Mouse (Mus musculus): ENCODE data around the gene Las1l. TPM values are rescaled to one million over a fixed set of nuclear protein-coding genes. Genes with fewer than 3 reads are reported as not detected.

The Las1l gene
- 10 to 100 TPM; 34.5 to 40.3 TPM for total RNA-seq (2021)
- polyA plus RNA-seq (2012; rRNA removed) = 19.1 and 27.9 TPM in 2 replicates
- long read RNA-seq, transcript Las1l-201 (13 exons, 2,530 nt) = minor isoform, 15 of 66 reads
- long read RNA-seq, transcript Las1l-202 (14 exons, 2,581 nt) = major isoform, 19 of 66 reads
- long read RNA-seq, partial matches to known transcripts = 27 of 66 reads
- long read RNA-seq, other reads (novel, unspliced or antisense) = 5 of 66 reads

GRCm38 (mm10) chrX:95956497-95957293, at the start of gene Las1l:
TSS of gene Las1l (minus strand) at chrX:95956962.
- intact Hi-C loops (cut with DNase I) = loop anchor here (10.0 kb wide), 1 partner anchor 512 kb away; the partner anchor contains the start of gene Amer1
- TF ChIP-seq CTCF (IDR thresholded peaks at IDR 0.05) (peak; percentile 62), EP300 (IDR thresholded peaks at IDR 0.05; ENCODE audit: insufficient read depth, low read depth, low read length) (no peak; the same call in none of the 2 replicates), POLR2A (IDR thresholded peaks at IDR 0.05; ENCODE audit: insufficient read depth, low read depth, low read length) (peak; percentile 98)
- WGBS = 16% methylated on average over 41 of the region's 42 CpGs
- no peaks in the 10 kb centered on the region for H3K36me3 ChIP-seq (ENCODE audit: control insufficient read depth, insufficient read depth, low read length)
- peak; percentile 86 to 92 for DNase-seq
- H3K27ac ChIP-seq = peak within 1 kb of the TSS; percentile 70
- peaks cover 2% of the 10 kb centered on the region for H3K4me1 ChIP-seq (ENCODE audit: control insufficient read depth, insufficient read depth, low read length)
- H3K9ac ChIP-seq (ENCODE audit: low read depth, low read length) = peak within 1 kb of the TSS; percentile 89
- no peaks in the 10 kb centered on the region for H3K79me2 ChIP-seq (replicated peaks; ENCODE audit: control insufficient read depth, insufficient read depth, low read length)
- no peaks in the 10 kb centered on the region for H3K27me3 ChIP-seq (ENCODE audit: control insufficient read depth, insufficient read depth, low read length)
- peak within 1 kb of the TSS; percentile 52 for H3K4me3 ChIP-seq

DNA sequence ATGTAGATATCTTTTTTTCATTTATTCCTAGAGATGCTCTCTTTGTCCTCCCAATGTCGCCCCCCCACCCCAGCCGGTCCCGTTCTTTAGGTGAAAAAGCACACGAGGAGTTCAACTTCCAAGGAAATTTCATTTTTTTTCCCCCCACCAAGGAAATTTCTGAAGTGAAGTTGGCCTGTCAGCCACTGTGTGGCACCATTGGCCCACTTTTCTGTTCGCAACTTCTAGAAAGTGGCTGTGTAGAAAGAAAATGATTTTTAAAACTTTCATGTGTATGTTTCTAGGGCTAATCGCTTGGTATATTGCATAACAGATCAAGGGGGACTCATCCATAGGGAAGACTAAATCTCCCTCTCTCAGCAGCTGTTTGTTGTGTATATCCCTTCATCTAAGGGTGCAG, 49.6 kb upstream of the Las1l start:
- Histone ChIP-seq H3K9ac (ENCODE audit: low read depth, low read length) (no peak overlapping the region), H3K4me3 (no peak overlapping the region), H3K27me3 (ENCODE audit: control insufficient read depth, insufficient read depth, low read length) (no peaks in the 10 kb centered on the region), H3K27ac (no peak overlapping the region), H3K79me2 (replicated peaks; ENCODE audit: control insufficient read depth, insufficient read depth, low read length) (no peaks in the 10 kb centered on the region), H3K36me3 (ENCODE audit: control insufficient read depth, insufficient read depth, low read length) (no peaks in the 10 kb centered on the region), H3K4me1 (ENCODE audit: control insufficient read depth, insufficient read depth, low read length) (no peaks in the 10 kb centered on the region)
- 53% methylated on average over 6 of the region's 6 CpGs for WGBS
- TF ChIP-seq EP300 (IDR thresholded peaks at IDR 0.05; ENCODE audit: insufficient read depth, low read depth, low read length) (no peak), POLR2A (IDR thresholded peaks at IDR 0.05; ENCODE audit: insufficient read depth, low read depth, low read length) (no peak), CTCF (IDR thresholded peaks at IDR 0.05) (peak; percentile 69)
- intact Hi-C loops (cut with DNase I) = loop anchor here (2.0 to 5.0 kb wide), 3 partner anchors 172 to 871 kb away; no protein-coding TSS in a partner anchor
- no peak for DNase-seq

- no peaks in the 10 kb centered on the region for H3K36me3 ChIP-seq (ENCODE audit: control insufficient read depth, insufficient read depth, low read length)
- H3K79me2 ChIP-seq (replicated peaks; ENCODE audit: control insufficient read depth, insufficient read depth, low read length) = no peaks in the 10 kb centered on the region
- intact Hi-C loops (cut with DNase I) = no loop called here
- WGBS = 72% methylated on average over 6 of the region's 6 CpGs
- H3K27me3 ChIP-seq (ENCODE audit: control insufficient read depth, insufficient read depth, low read length) = no peaks in the 10 kb centered on the region
- H3K27ac ChIP-seq = no peak overlapping the region
- H3K9ac ChIP-seq (ENCODE audit: low read depth, low read length) = no peak overlapping the region
- no peaks in the 10 kb centered on the region for H3K4me1 ChIP-seq (ENCODE audit: control insufficient read depth, insufficient read depth, low read length)
- DNase-seq = no peak
- no peak for TF ChIP-seq POLR2A (IDR thresholded peaks at IDR 0.05; ENCODE audit: insufficient read depth, low read depth, low read length)
- peak; percentile 43 for TF ChIP-seq CTCF (IDR thresholded peaks at IDR 0.05)
- no peak for TF ChIP-seq EP300 (IDR thresholded peaks at IDR 0.05; ENCODE audit: insufficient read depth, low read depth, low read length)
- no peak overlapping the region for H3K4me3 ChIP-seq
These were observed 42.8 kb upstream of the Las1l start for GRCm38 (mm10) chrX:95999601-96000000.

DNA sequence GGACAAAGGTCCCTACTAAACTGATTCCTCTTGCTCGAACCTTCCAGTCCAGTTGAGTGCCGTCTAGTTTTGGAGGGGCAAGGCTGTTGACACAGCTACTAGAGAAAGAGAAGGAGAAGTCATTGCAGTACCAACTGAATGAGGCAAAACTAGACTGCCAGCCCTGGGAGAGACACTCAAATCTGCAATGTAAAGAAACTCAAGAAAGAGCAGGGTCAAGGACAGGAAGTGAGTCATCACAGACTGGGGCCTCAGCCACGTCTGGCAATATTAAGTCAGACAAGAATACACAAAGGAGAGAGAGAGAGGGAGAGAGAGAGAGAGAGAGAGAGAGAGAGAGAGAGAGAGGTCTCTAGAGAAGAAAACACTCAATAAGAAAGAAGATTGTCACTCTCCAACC, 36.4 kb upstream of the Las1l start:
- H3K79me2 ChIP-seq (replicated peaks; ENCODE audit: control insufficient read depth, insufficient read depth, low read length) = no peaks in the 10 kb centered on the region
- intact Hi-C loops (cut with DNase I) = no loop called here

DNA sequence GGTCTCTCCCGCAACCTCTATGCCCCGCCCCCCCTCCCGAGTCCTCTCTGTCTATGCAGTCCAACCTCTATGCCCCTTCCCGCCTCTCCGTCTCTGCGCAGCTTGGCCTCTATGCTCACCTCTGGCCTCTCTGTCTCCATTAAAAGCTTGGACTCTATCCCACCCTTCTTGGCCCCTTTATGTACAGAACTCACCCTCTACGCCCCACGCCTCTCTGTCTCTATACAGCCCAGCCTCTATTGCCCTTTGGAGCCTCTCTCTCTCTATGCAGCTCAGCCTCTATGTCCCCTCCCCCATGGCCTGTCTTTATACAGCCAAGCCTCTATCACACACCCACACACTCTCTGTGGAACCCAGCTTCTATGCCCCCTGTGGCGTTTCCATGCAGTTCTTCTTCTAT, 13.2 kb upstream of the Las1l start:
- Histone ChIP-seq H3K4me1 (ENCODE audit: control insufficient read depth, insufficient read depth, low read length) (no peaks in the 10 kb centered on the region), H3K27ac (no peak overlapping the region), H3K27me3 (ENCODE audit: control insufficient read depth, insufficient read depth, low read length) (no peaks in the 10 kb centered on the region), H3K36me3 (ENCODE audit: control insufficient read depth, insufficient read depth, low read length) (no peaks in the 10 kb centered on the region), H3K4me3 (no peak overlapping the region), H3K9ac (ENCODE audit: low read depth, low read length) (no peak overlapping the region), H3K79me2 (replicated peaks; ENCODE audit: control insufficient read depth, insufficient read depth, low read length) (no peaks in the 10 kb centered on the region)
- TF ChIP-seq POLR2A (IDR thresholded peaks at IDR 0.05; ENCODE audit: insufficient read depth, low read depth, low read length) = no peak
- no peak for TF ChIP-seq CTCF (IDR thresholded peaks at IDR 0.05)
- TF ChIP-seq EP300 (IDR thresholded peaks at IDR 0.05; ENCODE audit: insufficient read depth, low read depth, low read length) = no peak
- WGBS = 85% methylated on average over 9 of the region's 9 CpGs
- intact Hi-C loops (cut with DNase I) = no loop called here
- DNase-seq = no peak

More for the DNA sequence above, 36.4 kb upstream of the Las1l start:
- H3K27me3 ChIP-seq (ENCODE audit: control insufficient read depth, insufficient read depth, low read length) = no peaks in the 10 kb centered on the region
- TF ChIP-seq POLR2A (IDR thresholded peaks at IDR 0.05; ENCODE audit: insufficient read depth, low read depth, low read length) (no peak), EP300 (IDR thresholded peaks at IDR 0.05; ENCODE audit: insufficient read depth, low read depth, low read length) (no peak)
- H3K27ac ChIP-seq = no peak overlapping the region
- no peaks in the 10 kb centered on the region for H3K4me1 ChIP-seq (ENCODE audit: control insufficient read depth, insufficient read depth, low read length)
- DNase-seq = no peak
- WGBS = 52% methylated on average over 3 of the region's 3 CpGs
- no peaks in the 10 kb centered on the region for H3K36me3 ChIP-seq (ENCODE audit: control insufficient read depth, insufficient read depth, low read length)
- H3K4me3 ChIP-seq = no peak overlapping the region
- no peak overlapping the region for H3K9ac ChIP-seq (ENCODE audit: low read depth, low read length)

- Histone ChIP-seq H3K4me3 (no peak overlapping the region), H3K79me2 (replicated peaks; ENCODE audit: control insufficient read depth, insufficient read depth, low read length) (no peaks in the 10 kb centered on the region), H3K27ac (no peak overlapping the region), H3K4me1 (ENCODE audit: control insufficient read depth, insufficient read depth, low read length) (no peaks in the 10 kb centered on the region), H3K9ac (ENCODE audit: low read depth, low read length) (no peak overlapping the region), H3K27me3 (ENCODE audit: control insufficient read depth, insufficient read depth, low read length) (no peaks in the 10 kb centered on the region), H3K36me3 (ENCODE audit: control insufficient read depth, insufficient read depth, low read length) (no peaks in the 10 kb centered on the region)
- TF ChIP-seq CTCF (IDR thresholded peaks at IDR 0.05) (no peak), EP300 (IDR thresholded peaks at IDR 0.05; ENCODE audit: insufficient read depth, low read depth, low read length) (no peak), POLR2A (IDR thresholded peaks at IDR 0.05; ENCODE audit: insufficient read depth, low read depth, low read length) (no peak)
- no peak for DNase-seq
- intact Hi-C loops (cut with DNase I) = no loop called here
- WGBS = 52% methylated on average over 6 of the region's 6 CpGs
These were observed 12.4 kb upstream of the Las1l start for GRCm38 (mm10) chrX:95969116-95969515.

Data from heart, adult 2 months (tissue).